ENCODE assay signal across 7 mouse cellular contexts in genomic region chr4:132421556-132421922, GRCm38 (mm10). TPM values are rescaled to one million over a fixed set of nuclear protein-coding genes. Genes with fewer than 3 reads are reported as not detected.
DNase-seq lines count a peak whose midpoint lies in the region; ATAC-seq lines count a peak whose summit lies in the region.

No protein-coding gene starts in this region.

- H3K4me1 ChIP-seq in megakaryocyte, embryonic 14.5 days, result peaks cover 50% of the 10 kb centered on the region
- H3K4me1 ChIP-seq in embryonic facial prominence, embryonic 10.5 days, result peaks cover 26% of the 10 kb centered on the region
- H3K4me1 ChIP-seq in hindbrain, embryonic 16.5 days (ENCODE audit: control insufficient read depth, insufficient read depth, low read depth, low read length), result peaks cover 4% of the 10 kb centered on the region; the same call in 1 of the 2 replicates
- H3K4me1 ChIP-seq in midbrain, embryonic 15.5 days, result peaks cover 19% of the 10 kb centered on the region

- peak overlapping the region; percentile 84 for H3K4me2 ChIP-seq in hindbrain, embryonic 16.5 days (ENCODE audit: low read length)
- H3K4me2 ChIP-seq in midbrain, embryonic 15.5 days, result peak overlapping the region; percentile 64

- peak overlapping the region; percentile 96 for H3K4me3 ChIP-seq in megakaryocyte, embryonic 14.5 days (replicated peaks)
- H3K4me3 ChIP-seq in embryonic facial prominence, embryonic 10.5 days, result peak overlapping the region; percentile 86
- H3K4me3 ChIP-seq in hindbrain, embryonic 16.5 days (ENCODE audit: low read length), result peak overlapping the region; percentile 98
- H3K4me3 ChIP-seq in midbrain, embryonic 15.5 days, result peak overlapping the region; percentile 68

- no peaks in the 10 kb centered on the region for H3K27me3 ChIP-seq in megakaryocyte, embryonic 14.5 days (replicated peaks)
- H3K27me3 ChIP-seq in embryonic facial prominence, embryonic 10.5 days (replicated peaks; ENCODE audit: low read depth, poor library complexity, severe bottlenecking), result no peaks in the 10 kb centered on the region
- no peaks in the 10 kb centered on the region for H3K27me3 ChIP-seq in hindbrain, embryonic 16.5 days (replicated peaks; ENCODE audit: control insufficient read depth, insufficient read depth, low read length)
- H3K27me3 ChIP-seq in midbrain, embryonic 15.5 days (replicated peaks), result no peaks in the 10 kb centered on the region

- peaks cover 4% of the 10 kb centered on the region for H3K36me3 ChIP-seq in megakaryocyte, embryonic 14.5 days (replicated peaks; ENCODE audit: low read length)
- 0 out of 2 replicates have a peak, but pooled peaks cover 3% of the 10 kb centered on the region for H3K36me3 ChIP-seq in embryonic facial prominence, embryonic 10.5 days (replicated peaks)
- H3K36me3 ChIP-seq in hindbrain, embryonic 16.5 days (ENCODE audit: control insufficient read depth, insufficient read depth, low read length), result no peaks in the 10 kb centered on the region
- H3K36me3 ChIP-seq in midbrain, embryonic 15.5 days (replicated peaks), result no peaks in the 10 kb centered on the region

- H3K9ac ChIP-seq in hindbrain, embryonic 16.5 days (ENCODE audit: low read depth, low read length), result peak overlapping the region; percentile 81
- H3K9ac ChIP-seq in midbrain, embryonic 15.5 days, result peak overlapping the region; percentile 56

- under 1% methylated on average over 13 of the region's 13 CpGs for WGBS in embryonic facial prominence, embryonic 10.5 days
- under 1% methylated on average over 13 of the region's 13 CpGs for WGBS in hindbrain, embryonic 16.5 days
- WGBS in midbrain, embryonic 15.5 days, result 0% methylated on average over 13 of the region's 13 CpGs

- ATAC-seq in megakaryocyte, adult 5-6 weeks (ENCODE audit: poor library complexity, severe bottlenecking), result no peak
- ATAC-seq in hindbrain, embryonic 16.5 days, result no peak
- no peak for ATAC-seq in midbrain, embryonic 15.5 days (replicated peaks)

- H3K9me3 ChIP-seq in megakaryocyte, embryonic 14.5 days, result no peaks in the 10 kb centered on the region
- no peaks in the 10 kb centered on the region for H3K9me3 ChIP-seq in embryonic facial prominence, embryonic 10.5 days
- H3K9me3 ChIP-seq in hindbrain, embryonic 16.5 days (ENCODE audit: control insufficient read depth, low read length), result no peaks in the 10 kb centered on the region
- H3K9me3 ChIP-seq in midbrain, embryonic 15.5 days, result no peaks in the 10 kb centered on the region

- peak overlapping the region; percentile 98 for H3K27ac ChIP-seq in embryonic facial prominence, embryonic 10.5 days (replicated peaks)
- H3K27ac ChIP-seq in hindbrain, embryonic 16.5 days (ENCODE audit: low read depth, low read length), result peak overlapping the region; percentile 92
- peak overlapping the region; percentile 86 for H3K27ac ChIP-seq in midbrain, embryonic 15.5 days

- DNase-seq in embryonic facial prominence, embryonic 10.5 days (ENCODE audit: low spot score), result peak; percentile 65
- no peak for DNase-seq in urinary bladder, postnatal 14 days (ENCODE audit: low spot score)
- DNase-seq in left cerebral cortex, adult 8-10 months (ENCODE audit: low spot score in 2 of 2), result no peak

RNA-seq across cellular contexts. Expression of gene Phactr4, which starts 0.8 kb away (rescaled TPM):
- polyA plus RNA-seq in megakaryocyte, embryonic 14.5 days (2012; ENCODE audit: insufficient read depth, low replicate concordance), result 2.1 and 3.0 TPM in 2 replicates
- 33.8 and 36.3 TPM in 2 replicates for total RNA-seq in megakaryocyte, adult 5-6 weeks (2015)
- 6.6 and 13.2 TPM in 2 replicates for total RNA-seq in megakaryocyte, adult 5-6 weeks (2017)
- 25.9 and 27.4 TPM in 2 replicates for polyA plus RNA-seq in embryonic facial prominence, embryonic 10.5 days (2016; fragmentation: Nextera tagmentation; extraction: Ambion mirVana)
- polyA plus RNA-seq in hindbrain, embryonic 16.5 days (2015; fragmentation: Nextera tagmentation; extraction: Ambion mirVana), result 5.0 and 7.0 TPM in 2 replicates
- 8.7 and 8.9 TPM in 2 replicates for polyA plus RNA-seq in midbrain, embryonic 15.5 days (2015; fragmentation: Nextera tagmentation; extraction: Ambion mirVana)
- 10 to 100 TPM in 2 of 4 experiments, 1 to 10 TPM in 2; 8.9 to 14.6 (median 11.9) TPM for total RNA-seq in left cerebral cortex, adult 8-10 months (2022)

RNA-seq across cellular contexts. Expression of gene Med18, which starts 42.2 kb away (rescaled TPM):
- 2.3 and 2.7 TPM in 2 replicates for polyA plus RNA-seq in megakaryocyte, embryonic 14.5 days (2012; ENCODE audit: insufficient read depth, low replicate concordance)
- total RNA-seq in megakaryocyte, adult 5-6 weeks (2015), result 9.0 and 11.4 TPM in 2 replicates
- total RNA-seq in megakaryocyte, adult 5-6 weeks (2017), result 7.7 and 12.5 TPM in 2 replicates
- polyA plus RNA-seq in embryonic facial prominence, embryonic 10.5 days (2016; fragmentation: Nextera tagmentation; extraction: Ambion mirVana), result 37.0 and 41.7 TPM in 2 replicates
- polyA plus RNA-seq in hindbrain, embryonic 16.5 days (2015; fragmentation: Nextera tagmentation; extraction: Ambion mirVana), result 14.7 and 15.2 TPM in 2 replicates
- polyA plus RNA-seq in midbrain, embryonic 15.5 days (2015; fragmentation: Nextera tagmentation; extraction: Ambion mirVana), result 15.9 and 17.7 TPM in 2 replicates
- total RNA-seq in left cerebral cortex, adult 8-10 months (2022), result 10 to 100 TPM in 2 of 4 experiments, 1 to 10 TPM in 2; 9.2 to 12.0 (median 9.8) TPM
